Mouse (Mus musculus) C2C12 (cell line): ENCODE data around the gene Nme4. TPM values are rescaled to one million over a fixed set of nuclear protein-coding genes. Genes with fewer than 3 reads are reported as not detected.

Experiments used
- H3K27me3 ChIP-seq: one replicate; pipeline ENCODE4 v1.6.1; 2011; ENCODE audit not compliant: control insufficient read depth, insufficient read depth, insufficient read length
- H3K36me3 ChIP-seq: one replicate; pipeline ENCODE4 v1.6.1; 2011; ENCODE audit not compliant: control insufficient read depth, insufficient read depth
- H3K4me3 ChIP-seq: one replicate; pipeline ENCODE4 v1.5.1; 2011; ENCODE audit warnings: mild to moderate bottlenecking, control low read depth; ENCODE audit not compliant: poor library complexity, insufficient read depth, severe bottlenecking
- H3K79me2 ChIP-seq: one replicate; pipeline ENCODE4 v1.6.1; 2011; ENCODE audit not compliant: control insufficient read depth, insufficient read depth
- H3K79me3 ChIP-seq: one replicate; pipeline ENCODE4 v1.6.1; 2011; ENCODE audit warnings: low read depth, control low read depth
- H3ac ChIP-seq: one replicate; pipeline ENCODE3; 2011; ENCODE audit warnings: low read depth; ENCODE audit not compliant: control insufficient read depth, insufficient read length
- CEBPB ChIP-seq: IDR thresholded peaks from one replicate; pipeline ENCODE4 v1.6.1; 2011; ENCODE audit warnings: low read depth, mild to moderate bottlenecking, control low read depth, moderate library complexity
- CTCF ChIP-seq: IDR thresholded peaks from one replicate; pipeline ENCODE4 v1.5.1; 2011; ENCODE audit not compliant: control insufficient read depth, insufficient read depth, insufficient read length
- FOSL1 ChIP-seq: IDR thresholded peaks from one replicate; pipeline ENCODE4 v1.8.0; 2011; ENCODE audit warnings: mild to moderate bottlenecking, low read length; ENCODE audit not compliant: poor library complexity, insufficient read depth, severe bottlenecking
- MAX ChIP-seq: IDR thresholded peaks from one replicate; pipeline ENCODE4 v1.6.1; 2011; ENCODE audit warnings: mild to moderate bottlenecking, control low read depth
- MYOD1 ChIP-seq: IDR thresholded peaks from one replicate; pipeline ENCODE4 v1.6.1; 2011; ENCODE audit warnings: low read depth; ENCODE audit not compliant: control insufficient read depth, insufficient read length
- MYOG ChIP-seq: IDR thresholded peaks from one replicate; pipeline ENCODE4 v1.6.1; 2011; ENCODE audit not compliant: control insufficient read depth, insufficient read length; ENCODE audit errors: extremely low read depth
- USF1 ChIP-seq: IDR thresholded peaks from one replicate; pipeline ENCODE4 v1.6.1; 2011; ENCODE audit warnings: low read depth, mild to moderate bottlenecking, control low read depth, moderate library complexity
- polyA plus RNA-seq: library from polyadenylated mRNA; unstranded; fragments of >200 nt; fragmentation: generic; extraction: Trizol; gene quantifications from one replicate; pipeline ENCODE4 v1.2.1, GENCODE M21; 2012; ENCODE audit warnings: missing spikeins

Gene Nme4
- polyA plus RNA-seq, 1 experiment = 34.0 TPM

- H3K4me3 ChIP-seq = peak overlapping the region; percentile 86
- H3K36me3 ChIP-seq = peaks cover 20% of the 10 kb centered on the region
- peaks cover 22% of the 10 kb centered on the region for H3K79me2 ChIP-seq
- peak overlapping the region; percentile 94 for H3ac ChIP-seq
- TF ChIP-seq CEBPB = no peak
- TF ChIP-seq USF1 = no peak
- TF ChIP-seq MYOG = no peak
- no peak for TF ChIP-seq CTCF
- TF ChIP-seq MAX = no peak
- no peak for TF ChIP-seq FOSL1
- TF ChIP-seq MYOD1 = no peak
- H3K27me3 ChIP-seq = no peaks in the 10 kb centered on the region
- peaks cover 20% of the 10 kb centered on the region for H3K79me3 ChIP-seq
These were observed 29.2 kb upstream of the Nme4 start for GRCm38 (mm10) chr17:26124560-26124959.

- TF ChIP-seq USF1 (no peak), MAX (no peak), CTCF (no peak), MYOD1 (no peak), FOSL1 (no peak), MYOG (no peak), CEBPB (no peak)
- Histone ChIP-seq H3K79me2 (peaks cover 22% of the 10 kb centered on the region), H3K27me3 (peaks cover 6% of the 10 kb centered on the region), H3K36me3 (peaks cover 13% of the 10 kb centered on the region), H3ac (peak within 1 kb of the TSS; percentile 94), H3K79me3 (peaks cover 20% of the 10 kb centered on the region), H3K4me3 (peak within 1 kb of the TSS; percentile 86)
These were observed 27.9 kb upstream of the Nme4 start, which contains the start of gene Mrpl28 for GRCm38 (mm10) chr17:26123267-26123684. TSS of gene Mrpl28 (plus strand) at chr17:26123500.

- Histone ChIP-seq H3ac (no peak overlapping the region), H3K79me2 (peaks cover 22% of the 10 kb centered on the region), H3K27me3 (peaks cover 11% of the 10 kb centered on the region), H3K4me3 (no peak overlapping the region), H3K36me3 (peaks cover 11% of the 10 kb centered on the region), H3K79me3 (peaks cover 20% of the 10 kb centered on the region)
- no peak for TF ChIP-seq MYOG
- no peak for TF ChIP-seq MAX
- TF ChIP-seq MYOD1 = no peak
- TF ChIP-seq FOSL1 = no peak
- TF ChIP-seq CEBPB = no peak
- TF ChIP-seq CTCF = no peak
- no peak for TF ChIP-seq USF1
These were observed 27.2 kb upstream of the Nme4 start for GRCm38 (mm10) chr17:26122431-26123140.

GRCm38 (mm10) chr17:26119766-26120710 is 24.6 kb upstream of the Nme4 start:
- Histone ChIP-seq H3K79me3 (peaks cover 16% of the 10 kb centered on the region), H3K79me2 (peaks cover 18% of the 10 kb centered on the region), H3K27me3 (peaks cover 27% of the 10 kb centered on the region), H3K36me3 (no peaks in the 10 kb centered on the region), H3ac (no peak overlapping the region), H3K4me3 (no peak overlapping the region)
- TF ChIP-seq MYOD1 (no peak), MYOG (no peak), CEBPB (no peak), USF1 (no peak), CTCF (peak; percentile 98), MAX (no peak), FOSL1 (no peak)

- no peaks in the 10 kb centered on the region for H3K79me3 ChIP-seq
- no peaks in the 10 kb centered on the region for H3K79me2 ChIP-seq
- no peak overlapping the region for H3ac ChIP-seq
- H3K4me3 ChIP-seq = no peak overlapping the region
- peaks cover 41% of the 10 kb centered on the region for H3K27me3 ChIP-seq
- H3K36me3 ChIP-seq = no peaks in the 10 kb centered on the region
- no peak for TF ChIP-seq MYOD1
- no peak for TF ChIP-seq USF1
- TF ChIP-seq CTCF = no peak
- no peak for TF ChIP-seq FOSL1
- TF ChIP-seq MYOG = no peak
- no peak for TF ChIP-seq CEBPB
- no peak for TF ChIP-seq MAX
These were observed 21.3 kb upstream of the Nme4 start for GRCm38 (mm10) chr17:26116503-26117258.
